Mouse (Mus musculus) neural tube, embryonic 11.5 days (tissue): ENCODE measurements around the gene Megf11. TPM values are rescaled to one million over a fixed set of nuclear protein-coding genes. Genes with fewer than 3 reads are reported as not detected.

Experiments used
- ATAC-seq: fragments of 200-750 bp; cut with Nextera tagmentation; 2 replicates; pipeline ENCODE4 v1.8.0; 2017; ENCODE audit warnings: moderate number of reproducible peaks, mild to moderate bottlenecking, moderate TSS enrichment, moderate library complexity; ENCODE audit not compliant: insufficient read depth, low FRiP score, low TSS enrichment
- DNase-seq: peaks from one replicate; pipeline ENCODE4 v3.0.0-alpha.2; 2015; ENCODE audit warnings: low spot score
- H3K27ac ChIP-seq: fragments of 300-500 bp; sonication (generic); 2 replicates; pipeline ENCODE4 v1.5.1; 2014; ENCODE audit warnings: low read depth, mild to moderate bottlenecking, low read length
- H3K27me3 ChIP-seq: fragments of 300-500 bp; sonication (generic); 2 replicates; pipeline ENCODE4 v1.6.1; 2014; ENCODE audit warnings: mild to moderate bottlenecking, low read length, mixed read lengths; ENCODE audit not compliant: control insufficient read depth, insufficient read depth
- H3K36me3 ChIP-seq: fragments of 300-500 bp; sonication (generic); 2 replicates; pipeline ENCODE4 v1.6.1; 2014; ENCODE audit warnings: mild to moderate bottlenecking, low read length, moderate library complexity, mixed read lengths; ENCODE audit not compliant: control insufficient read depth, insufficient read depth
- H3K4me1 ChIP-seq: fragments of 300-500 bp; sonication (generic); 2 replicates; pipeline ENCODE4 v1.6.1; 2014; ENCODE audit warnings: low read length, mixed read lengths; ENCODE audit not compliant: control insufficient read depth, insufficient read depth
- H3K4me2 ChIP-seq: fragments of 300-500 bp; sonication (generic); 2 replicates; pipeline ENCODE4 v1.6.1; 2014; ENCODE audit warnings: low read depth, mild to moderate bottlenecking, moderate library complexity
- H3K4me3 ChIP-seq: fragments of 300-500 bp; sonication (generic); 2 replicates; pipeline ENCODE4 v1.5.1; 2014; ENCODE audit warnings: low read depth, low read length
- H3K9ac ChIP-seq: fragments of 300-500 bp; sonication (generic); 2 replicates; pipeline ENCODE4 v1.6.1; 2014; ENCODE audit warnings: mild to moderate bottlenecking, low read length
- H3K9me3 ChIP-seq: fragments of 300-500 bp; sonication (generic); 2 replicates; pipeline ENCODE4 v1.6.1; 2016; ENCODE audit warnings: low read length; ENCODE audit not compliant: control insufficient read depth
- WGBS: fragments of 180-500 bp; shearing (Covaris S2); extraction: QIAGEN DNeasy Blood & Tissue Kit; methylation state at CpG from one replicate; pipeline ENCODE4 v1.1.7; 2014; 5-methylcytosine and 5-hydroxymethylcytosine counted together
- polyA plus RNA-seq: library from polyadenylated mRNA; unstranded; fragments of >200 nt; fragmentation: Nextera tagmentation; extraction: Ambion mirVana; gene quantifications from 2 replicates; pipeline ENCODE4 v1.2.1, GENCODE M21; 2014

The Megf11 gene
- polyA plus RNA-seq, 1 experiment from 2014 or later, result 5.7 TPM

DNA sequence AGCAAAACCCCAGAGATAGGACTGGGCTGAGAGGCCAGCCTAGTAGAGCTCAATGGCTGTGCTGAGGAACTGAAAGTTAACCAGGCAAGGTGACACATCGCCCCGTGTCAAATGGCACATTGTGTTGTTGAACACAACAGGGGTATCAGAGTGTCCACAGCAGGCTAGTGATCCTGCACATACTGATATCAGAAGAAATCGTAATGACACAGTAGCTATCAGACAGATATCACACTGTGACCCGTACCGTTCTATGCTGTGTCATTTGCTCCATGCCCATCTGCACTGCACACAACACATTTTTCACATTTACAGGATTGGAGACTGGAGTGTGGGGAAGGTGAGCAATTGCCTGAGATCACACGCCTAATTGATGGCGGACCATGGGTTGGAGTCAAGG is 213.0 kb downstream of the Megf11 start:
- H3K9ac ChIP-seq, result no peak overlapping the region
- no peaks in the 10 kb centered on the region for H3K27me3 ChIP-seq
- H3K27ac ChIP-seq, result no peak overlapping the region
- H3K4me1 ChIP-seq, result no peaks in the 10 kb centered on the region
- no peaks in the 10 kb centered on the region for H3K9me3 ChIP-seq
- no peak overlapping the region for H3K4me3 ChIP-seq
- ATAC-seq, result no peak
- H3K36me3 ChIP-seq, result no peaks in the 10 kb centered on the region
- 89% methylated on average over 7 of the region's 7 CpGs for WGBS
- H3K4me2 ChIP-seq, result no peak overlapping the region
- DNase-seq, result no peak

- DNase-seq, result no peak
- no peaks in the 10 kb centered on the region for H3K36me3 ChIP-seq
- 76% methylated on average over 2 of the region's 2 CpGs for WGBS
- H3K9ac ChIP-seq, result no peak overlapping the region
- peaks cover 2% of the 10 kb centered on the region for H3K4me1 ChIP-seq
- H3K9me3 ChIP-seq, result no peaks in the 10 kb centered on the region
- no peak overlapping the region for H3K4me3 ChIP-seq
- no peaks in the 10 kb centered on the region for H3K27me3 ChIP-seq
- no peak overlapping the region for H3K4me2 ChIP-seq
- no peak for ATAC-seq
- H3K27ac ChIP-seq, result no peak overlapping the region
Observed at GRCm38 (mm10) chr9:64600731-64601130, 215.3 kb downstream of the Megf11 start.

GRCm38 (mm10) chr9:64602895-64603294 is 217.5 kb downstream of the Megf11 start:
- Histone ChIP-seq H3K9me3 (no peaks in the 10 kb centered on the region), H3K36me3 (no peaks in the 10 kb centered on the region), H3K4me1 (peaks cover 7% of the 10 kb centered on the region), H3K27me3 (no peaks in the 10 kb centered on the region), H3K9ac (no peak overlapping the region), H3K4me2 (no peak overlapping the region), H3K4me3 (no peak overlapping the region), H3K27ac (no peak overlapping the region)
- ATAC-seq, result no peak
- WGBS, result 83% methylated on average over 1 of the region's 1 CpGs
- no peak for DNase-seq

- ATAC-seq (no peak), DNase-seq (no peak)
- Histone ChIP-seq H3K36me3 (no peaks in the 10 kb centered on the region), H3K27ac (no peak overlapping the region), H3K9ac (no peak overlapping the region), H3K4me2 (no peak overlapping the region), H3K9me3 (no peaks in the 10 kb centered on the region), H3K4me1 (peaks cover 7% of the 10 kb centered on the region), H3K4me3 (no peak overlapping the region), H3K27me3 (no peaks in the 10 kb centered on the region)
- 58% methylated on average over 7 of the region's 7 CpGs for WGBS
Observed at GRCm38 (mm10) chr9:64604217-64604711, 218.8 kb downstream of the Megf11 start.

DNA sequence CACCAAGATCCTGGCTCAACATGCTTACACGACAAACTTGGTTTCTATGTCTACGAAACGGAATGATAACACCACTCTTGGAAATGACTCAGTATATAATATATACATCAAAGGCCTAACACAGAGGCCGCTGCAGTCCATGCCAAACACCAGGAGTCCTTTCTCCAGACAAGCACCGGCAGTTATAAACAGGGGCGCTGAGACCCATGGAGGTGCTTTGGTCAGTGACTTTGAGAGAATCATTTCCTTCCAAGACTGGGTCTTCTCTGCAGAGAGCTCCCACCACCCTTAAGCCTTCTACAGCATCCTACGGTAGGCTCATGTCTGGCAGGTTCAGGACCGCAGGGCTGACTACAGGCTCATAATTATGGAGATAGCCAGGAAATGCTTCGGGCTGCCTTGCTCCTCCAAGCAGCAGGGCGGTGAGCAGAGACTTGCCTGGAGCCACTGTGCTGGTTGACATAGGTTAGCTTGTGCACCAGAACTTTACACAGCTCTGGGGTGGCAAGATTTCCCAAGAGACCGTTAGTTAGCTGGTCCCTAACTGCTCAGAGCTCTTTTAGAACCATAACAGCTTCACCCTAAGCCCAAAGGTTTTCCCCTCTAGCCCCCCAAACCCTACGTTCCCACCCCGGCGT is 219.8 kb downstream of the Megf11 start:
- WGBS, result 84% methylated on average over 14 of the region's 14 CpGs
- peaks cover 10% of the 10 kb centered on the region for H3K4me1 ChIP-seq
- no peaks in the 10 kb centered on the region for H3K36me3 ChIP-seq

DNA sequence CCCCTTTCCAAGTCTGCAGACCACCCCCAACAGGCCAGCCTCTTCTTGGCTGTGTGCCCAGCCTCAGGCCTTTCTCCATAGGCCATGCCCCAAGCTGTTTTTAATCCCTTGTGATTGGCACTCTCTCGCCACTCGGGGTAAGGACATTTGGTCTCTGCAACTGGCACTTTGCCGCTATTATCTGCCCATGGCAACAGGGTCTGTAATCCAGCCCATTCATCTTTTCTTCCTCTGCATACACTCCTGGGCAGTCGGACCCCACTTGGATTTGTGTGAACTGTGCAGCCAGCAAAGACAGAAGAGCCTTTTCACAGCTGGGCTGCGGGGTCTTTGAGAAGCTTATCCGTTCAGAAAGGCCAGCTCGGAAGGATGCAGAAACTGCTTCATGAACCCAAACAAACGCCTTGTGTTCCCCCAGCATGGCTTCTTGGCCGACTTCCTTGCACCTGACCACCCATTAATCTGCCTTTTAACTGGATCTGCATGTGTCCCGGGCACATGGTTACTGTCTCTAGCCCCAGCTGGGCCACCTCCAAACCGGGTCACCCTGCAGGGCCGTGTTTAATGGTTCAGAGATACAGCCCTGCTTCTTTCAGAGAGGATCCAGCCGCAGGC is 220.4 kb downstream of the Megf11 start:
- 31% methylated on average over 13 of the region's 13 CpGs for WGBS
- no peak overlapping the region for H3K4me2 ChIP-seq
- H3K27me3 ChIP-seq, result no peaks in the 10 kb centered on the region
- H3K27ac ChIP-seq, result peak overlapping the region; percentile 35; the same call in 1 of the 2 replicates
- H3K4me1 ChIP-seq, result peaks cover 10% of the 10 kb centered on the region
- no peaks in the 10 kb centered on the region for H3K9me3 ChIP-seq
- ATAC-seq (peak; percentile 60; the same call in 1 of the 2 replicates), DNase-seq (peak; percentile 53)
- H3K9ac ChIP-seq, result no peak overlapping the region
- H3K36me3 ChIP-seq, result no peaks in the 10 kb centered on the region
- H3K4me3 ChIP-seq, result no peak overlapping the region

More for the DNA sequence above, 219.8 kb downstream of the Megf11 start:
- Histone ChIP-seq H3K27me3 (no peaks in the 10 kb centered on the region), H3K27ac (no peak overlapping the region), H3K9ac (no peak overlapping the region), H3K9me3 (no peaks in the 10 kb centered on the region), H3K4me3 (no peak overlapping the region), H3K4me2 (no peak overlapping the region)
- DNase-seq (no peak), ATAC-seq (no peak)

- Histone ChIP-seq H3K4me1 (peaks cover 10% of the 10 kb centered on the region), H3K4me2 (no peak overlapping the region), H3K4me3 (no peak overlapping the region), H3K27me3 (no peaks in the 10 kb centered on the region), H3K9me3 (no peaks in the 10 kb centered on the region), H3K36me3 (no peaks in the 10 kb centered on the region), H3K27ac (no peak overlapping the region), H3K9ac (no peak overlapping the region)
- 93% methylated on average over 1 of the region's 1 CpGs for WGBS
- DNase-seq, result no peak
- ATAC-seq, result no peak
Observed at GRCm38 (mm10) chr9:64607049-64607448, 221.6 kb downstream of the Megf11 start.

DNA sequence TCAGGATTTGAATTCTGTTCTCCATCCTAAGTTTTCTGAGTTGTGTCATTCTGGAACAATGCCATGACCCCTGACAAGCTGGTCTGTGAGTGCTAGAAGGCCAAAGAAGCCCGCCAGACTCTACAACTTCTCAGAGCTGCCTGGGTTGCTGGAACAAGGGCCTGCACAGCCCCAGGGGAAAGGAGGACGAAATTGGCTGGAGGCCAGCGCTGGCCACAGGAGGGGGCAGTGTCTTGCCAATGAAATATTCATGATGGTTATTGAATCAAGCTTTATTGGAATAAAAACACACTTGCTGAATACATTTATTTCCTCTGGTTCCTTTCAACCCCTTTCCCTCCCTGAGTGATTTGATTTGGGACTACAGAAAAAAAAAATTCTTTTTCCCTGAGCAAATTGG is 224.1 kb downstream of the Megf11 start:
- Histone ChIP-seq H3K36me3 (no peaks in the 10 kb centered on the region), H3K27me3 (no peaks in the 10 kb centered on the region), H3K27ac (no peak overlapping the region), H3K4me3 (no peak overlapping the region), H3K9ac (no peak overlapping the region), H3K4me1 (peaks cover 10% of the 10 kb centered on the region), H3K9me3 (no peaks in the 10 kb centered on the region), H3K4me2 (no peak overlapping the region)
- WGBS, result 47% methylated on average over 3 of the region's 3 CpGs
- DNase-seq, result no peak
- no peak for ATAC-seq
